Mouse (Mus musculus) limb, embryonic 15.5 days (tissue): ENCODE results near the gene Gm19402. TPM values are rescaled to one million over a fixed set of nuclear protein-coding genes. Genes with fewer than 3 reads are reported as not detected.

Source experiments
- ATAC-seq: fragments of 200-750 bp; cut with Nextera tagmentation; 2 replicates; pipeline ENCODE4 v1.8.0; 2017; ENCODE audit warnings: low read depth, moderate TSS enrichment; ENCODE audit not compliant: insufficient number of reproducible peaks, low FRiP score, low TSS enrichment
- H3K27ac ChIP-seq: fragments of 300-500 bp; sonication (generic); 2 replicates; pipeline ENCODE4 v1.5.1; 2015; ENCODE audit warnings: moderate library complexity, mild to moderate bottlenecking, inconsistent platforms
- H3K27me3 ChIP-seq: fragments of 300-500 bp; sonication (generic); 2 replicates; pipeline ENCODE4 v1.6.1; 2015; ENCODE audit warnings: inconsistent platforms
- H3K36me3 ChIP-seq: fragments of 300-500 bp; sonication (generic); 2 replicates; pipeline ENCODE4 v1.6.1; 2015; ENCODE audit warnings: inconsistent platforms
- H3K4me1 ChIP-seq: fragments of 300-500 bp; sonication (generic); 2 replicates; pipeline ENCODE4 v1.6.1; 2015; ENCODE audit warnings: inconsistent platforms
- H3K4me2 ChIP-seq: fragments of 300-500 bp; sonication (generic); 2 replicates; pipeline ENCODE4 v1.6.1; 2015; ENCODE audit warnings: mild to moderate bottlenecking, inconsistent platforms
- H3K4me3 ChIP-seq: fragments of 300-500 bp; sonication (generic); 2 replicates; pipeline ENCODE4 v1.5.1; 2015; ENCODE audit warnings: mild to moderate bottlenecking, inconsistent platforms
- H3K9ac ChIP-seq: fragments of 300-500 bp; sonication (generic); 2 replicates; pipeline ENCODE4 v1.6.1; 2015; ENCODE audit warnings: inconsistent platforms
- H3K9me3 ChIP-seq: fragments of 300-500 bp; sonication (generic); 2 replicates; pipeline ENCODE4 v1.6.1; 2016; ENCODE audit warnings: inconsistent platforms
- WGBS: fragments of 180-500 bp; shearing (Covaris S2); methylation state at CpG from one replicate; pipeline ENCODE4 v1.1.7; 2015; 5-methylcytosine and 5-hydroxymethylcytosine counted together
- microRNA counts: library from miRNA; unstranded; fragments of <30 nt; microRNA quantifications from one replicate; lab custom pipeline; 2016
- microRNA-seq: library from miRNA; unstranded; fragments of <30 nt; microRNA quantifications from one replicate; pipeline ENCODE4, GENCODE M21; 2016
- polyA plus RNA-seq: library from polyadenylated mRNA; unstranded; fragments of >200 nt; fragmentation: Nextera tagmentation; extraction: Ambion mirVana; gene quantifications from 2 replicates; pipeline ENCODE4 v1.2.1, GENCODE M21; 2015

Gene Gm19402
- polyA plus RNA-seq, 1 experiment from 2014 or later, result not detected

DNA sequence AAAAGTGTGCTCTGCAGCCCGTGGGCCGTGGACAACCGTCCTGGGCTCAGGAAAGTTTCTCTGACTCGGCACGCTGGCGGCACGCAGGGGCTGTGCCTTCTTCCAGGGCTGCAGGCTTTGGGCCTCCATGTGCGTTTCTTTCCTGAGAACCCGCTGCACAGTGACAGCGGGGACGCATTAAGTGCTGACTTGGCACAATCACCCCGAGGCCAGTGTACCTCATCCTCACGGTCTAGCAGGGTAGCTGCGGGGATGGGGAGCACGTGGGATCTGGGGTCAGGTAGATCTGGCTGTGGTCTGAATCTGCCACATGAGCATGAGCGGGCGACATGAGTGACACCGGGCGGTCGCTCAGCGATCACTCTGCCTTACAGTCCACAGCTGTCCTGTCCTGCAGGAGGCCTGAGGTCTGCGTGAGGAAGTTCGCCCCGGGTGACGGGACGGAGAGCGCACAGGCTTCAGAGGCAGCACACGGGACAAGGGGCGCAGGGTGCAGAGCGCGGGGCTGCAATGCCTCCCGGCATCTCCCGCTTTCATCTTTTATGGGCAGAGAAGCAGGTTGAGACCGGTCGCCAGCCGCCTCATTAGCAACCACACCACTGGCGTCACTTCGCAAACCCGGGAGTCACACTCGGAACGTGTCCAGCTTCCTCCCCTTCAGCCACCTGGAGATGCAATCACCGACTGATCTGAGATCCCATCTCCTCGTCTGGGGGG is 26.4 kb downstream of the Gm19402 start:
- Histone ChIP-seq H3K9me3 (no peaks in the 10 kb centered on the region), H3K36me3 (no peaks in the 10 kb centered on the region), H3K4me2 (peak overlapping the region; percentile 26), H3K27ac (no peak overlapping the region), H3K4me3 (no peak overlapping the region), H3K9ac (no peak overlapping the region), H3K27me3 (peaks cover 15% of the 10 kb centered on the region; the same call in 1 of the 2 replicates), H3K4me1 (peaks cover 29% of the 10 kb centered on the region)
- 17% methylated on average over 43 of the region's 43 CpGs for WGBS
- no peak for ATAC-seq

DNA sequence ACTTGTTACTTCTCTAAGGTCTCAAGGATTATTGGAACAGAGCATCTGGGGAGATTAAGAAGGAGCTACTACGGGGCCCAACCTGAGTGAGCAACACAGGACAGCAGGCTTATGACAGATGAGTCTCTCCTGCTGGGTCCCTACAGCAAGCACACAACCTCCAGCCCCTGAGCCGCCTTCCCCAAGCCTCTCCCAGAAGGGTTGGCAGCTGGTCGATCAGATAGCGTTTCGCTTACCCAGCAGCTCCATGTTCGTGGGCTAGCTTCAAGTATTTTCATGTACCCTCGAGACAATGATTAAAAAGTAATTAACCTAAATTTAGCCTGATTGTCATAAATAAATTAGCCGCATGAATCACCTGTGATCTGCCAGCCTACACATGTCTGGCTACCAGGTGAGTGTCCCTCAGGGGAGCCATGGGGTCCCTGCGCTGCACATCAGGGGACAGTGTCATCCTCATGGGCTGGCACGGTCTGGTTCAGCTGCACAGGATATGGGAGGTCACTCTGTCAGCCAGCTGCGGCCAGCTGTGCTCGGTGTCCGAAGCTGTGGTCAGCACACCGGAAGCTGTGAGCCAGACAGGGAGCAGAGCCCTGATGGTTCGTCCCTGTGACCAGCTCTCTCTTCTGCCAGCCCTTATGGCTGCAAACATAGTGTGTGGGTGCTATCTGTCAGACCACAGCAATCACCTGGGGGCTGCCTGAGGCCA is 32.1 kb downstream of the Gm19402 start:
- Histone ChIP-seq H3K36me3 (no peaks in the 10 kb centered on the region), H3K27me3 (peaks cover under 1% of the 10 kb centered on the region; the same call in 1 of the 2 replicates), H3K9me3 (no peaks in the 10 kb centered on the region), H3K4me1 (peaks cover 6% of the 10 kb centered on the region; the same call in 1 of the 2 replicates), H3K27ac (no peak overlapping the region), H3K4me3 (no peak overlapping the region), H3K9ac (no peak overlapping the region), H3K4me2 (no peak overlapping the region)
- 56% methylated on average over 15 of the region's 15 CpGs for WGBS
- no peak for ATAC-seq

DNA sequence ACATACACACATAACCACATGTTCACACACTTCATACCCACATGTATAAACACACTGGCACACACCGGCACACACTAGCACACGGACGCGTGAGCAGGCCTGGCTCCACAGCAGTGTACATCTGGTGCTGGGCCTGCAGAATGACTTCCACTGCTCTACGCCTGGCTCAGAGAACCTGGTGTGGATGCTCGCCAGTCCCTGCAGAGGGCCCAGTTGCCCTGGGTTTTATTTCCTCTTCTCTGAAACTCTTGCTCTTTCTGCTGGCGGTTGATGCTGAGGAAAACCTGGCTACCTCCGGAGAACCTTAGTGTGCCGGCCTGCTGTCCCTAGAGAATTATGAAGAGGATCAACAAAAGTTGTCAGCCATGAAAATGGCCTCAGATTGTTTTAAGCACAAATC is 38.5 kb downstream of the Gm19402 start:
- H3K4me3 ChIP-seq, result no peak overlapping the region
- 0 out of 2 replicates have a peak, but pooled peaks cover 4% of the 10 kb centered on the region for H3K36me3 ChIP-seq
- H3K4me2 ChIP-seq, result no peak overlapping the region
- no peak for ATAC-seq
- H3K4me1 ChIP-seq, result peaks cover 22% of the 10 kb centered on the region
- H3K9ac ChIP-seq, result no peak overlapping the region
- no peaks in the 10 kb centered on the region for H3K9me3 ChIP-seq
- no peak overlapping the region for H3K27ac ChIP-seq
- no peaks in the 10 kb centered on the region for H3K27me3 ChIP-seq
- 77% methylated on average over 9 of the region's 9 CpGs for WGBS

DNA sequence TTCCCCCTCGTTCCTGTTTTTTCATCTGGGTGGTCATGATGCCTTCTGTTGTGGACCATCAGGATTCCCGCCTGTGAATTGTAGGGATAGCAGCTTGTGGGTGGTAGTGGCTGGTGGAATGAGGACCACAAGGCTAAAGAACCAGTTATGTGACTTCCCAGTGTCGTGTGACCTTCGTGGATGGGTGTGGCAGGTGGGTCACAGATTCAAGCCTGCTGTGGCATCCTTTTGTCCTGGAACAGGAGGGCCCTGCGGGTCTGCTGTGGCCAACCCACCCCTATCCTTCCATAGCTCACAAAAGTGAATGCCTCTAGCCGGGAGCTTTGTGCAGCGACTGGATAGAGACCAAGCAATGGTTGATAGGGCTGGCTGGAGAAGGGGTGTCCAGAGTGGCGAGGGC is 42.7 kb downstream of the Gm19402 start:
- no peak overlapping the region for H3K27ac ChIP-seq
- WGBS, result 90% methylated on average over 8 of the region's 8 CpGs
- H3K4me1 ChIP-seq, result peaks cover 22% of the 10 kb centered on the region
- peaks cover 42% of the 10 kb centered on the region for H3K36me3 ChIP-seq
- no peaks in the 10 kb centered on the region for H3K27me3 ChIP-seq
- no peak overlapping the region for H3K9ac ChIP-seq
- no peaks in the 10 kb centered on the region for H3K9me3 ChIP-seq
- no peak overlapping the region for H3K4me2 ChIP-seq
- ATAC-seq, result no peak
- no peak overlapping the region for H3K4me3 ChIP-seq

DNA sequence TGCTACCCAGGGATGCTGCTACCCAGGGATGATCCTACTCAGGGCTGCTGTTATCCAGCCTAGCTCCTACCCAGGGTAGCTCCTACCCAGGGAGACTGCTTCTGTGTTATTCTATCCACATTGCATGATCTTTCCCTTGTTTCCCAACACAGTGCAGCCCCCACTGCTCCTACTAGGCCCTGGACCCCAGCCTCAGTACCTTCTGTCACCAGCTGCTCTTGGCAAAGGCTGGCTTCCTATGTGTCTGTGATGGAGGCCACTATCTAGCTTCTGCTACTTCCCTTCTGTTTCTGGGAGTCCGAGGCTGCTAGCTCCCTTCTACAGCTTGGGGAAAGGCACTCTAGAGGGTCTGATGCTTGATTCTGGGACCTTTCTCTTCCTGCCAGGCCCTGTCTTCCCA is 43.1 kb downstream of the Gm19402 start:
- ATAC-seq, result no peak
- 88% methylated on average over 1 of the region's 1 CpGs for WGBS
- no peak overlapping the region for H3K27ac ChIP-seq

DNA sequence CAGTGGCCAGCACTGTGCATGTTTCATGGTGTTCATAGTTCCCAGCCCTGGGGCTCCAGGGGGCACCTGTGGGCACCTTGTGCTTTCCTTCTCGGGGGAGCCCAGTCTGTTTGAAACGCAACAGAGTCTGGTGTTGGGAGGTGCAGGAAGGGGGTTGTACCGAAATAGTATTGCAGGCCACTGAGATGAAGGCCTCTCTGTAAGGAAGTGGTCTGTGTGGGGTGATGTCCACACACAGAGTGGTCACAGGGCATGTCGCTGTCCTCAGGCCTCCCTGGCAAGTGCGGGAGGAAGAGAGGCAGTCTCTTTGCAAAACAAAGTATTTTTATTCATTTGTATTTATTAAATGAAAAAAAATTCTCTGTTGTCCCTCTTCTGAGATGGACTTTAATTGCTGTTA is 45.0 kb downstream of the Gm19402 start:
- Histone ChIP-seq H3K9me3 (no peaks in the 10 kb centered on the region), H3K36me3 (peaks cover 60% of the 10 kb centered on the region), H3K9ac (no peak overlapping the region), H3K4me3 (no peak overlapping the region), H3K4me2 (no peak overlapping the region), H3K27me3 (no peaks in the 10 kb centered on the region), H3K27ac (no peak overlapping the region), H3K4me1 (peaks cover 18% of the 10 kb centered on the region)
- 89% methylated on average over 5 of the region's 5 CpGs for WGBS
- ATAC-seq, result no peak

More for the DNA sequence above, 43.1 kb downstream of the Gm19402 start:
- H3K4me1 ChIP-seq, result peaks cover 22% of the 10 kb centered on the region
- H3K9me3 ChIP-seq, result no peaks in the 10 kb centered on the region
- H3K36me3 ChIP-seq, result peaks cover 44% of the 10 kb centered on the region
- H3K27me3 ChIP-seq, result no peaks in the 10 kb centered on the region
- H3K4me2 ChIP-seq, result no peak overlapping the region
- no peak overlapping the region for H3K9ac ChIP-seq
- no peak overlapping the region for H3K4me3 ChIP-seq

DNA sequence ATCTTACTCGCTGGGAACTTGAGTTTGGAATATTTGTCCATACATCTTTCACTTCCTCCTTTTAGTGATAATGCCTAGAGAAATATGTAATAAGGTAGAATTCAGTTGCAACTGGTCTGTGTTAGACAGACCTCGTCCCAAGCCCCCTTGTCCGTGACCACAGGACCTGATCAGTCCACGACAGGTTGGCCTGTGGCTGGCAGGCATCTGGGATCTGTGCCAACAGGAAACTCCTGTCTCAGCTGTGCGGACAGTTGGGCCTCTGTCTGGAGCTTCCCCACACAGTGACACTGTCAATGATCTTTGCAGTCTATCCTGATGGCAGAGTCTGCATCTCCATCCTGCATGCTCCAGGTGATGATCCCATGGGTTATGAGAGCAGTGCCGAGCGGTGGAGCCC is 47.4 kb downstream of the Gm19402 start:
- Histone ChIP-seq H3K4me1 (peaks cover 2% of the 10 kb centered on the region; the same call in 1 of the 2 replicates), H3K4me2 (no peak overlapping the region), H3K9ac (no peak overlapping the region), H3K9me3 (no peaks in the 10 kb centered on the region), H3K27me3 (no peaks in the 10 kb centered on the region), H3K4me3 (no peak overlapping the region), H3K36me3 (peaks cover 68% of the 10 kb centered on the region), H3K27ac (no peak overlapping the region)
- 76% methylated on average over 7 of the region's 7 CpGs for WGBS
- ATAC-seq, result no peak

MicroRNAs encoded within 50 kb of the gene (microRNA counts, 519-probe panel; counts per million panel counts)
- microRNA mmu-miR-1930 (lab: Ali Mortazavi, UCI), result not detected

Small RNA genes within 50 kb of the gene (microRNA-seq; reads per million reads assigned to microRNA genes)
- 10.2 reads per million, percentile 26 among the genes with 10 or more reads in this experiment for gene Mir1930

Other genes with a start within 250 kb of the Gm19402 start
- 36.2 and 37.7 TPM in 2 replicates for gene Fam207a, start 175.0 kb downstream of the Gm19402 start, polyA plus RNA-seq
- gene Itgb2, start 160.5 kb downstream of the Gm19402 start, polyA plus RNA-seq, result 3.5 TPM in 2 replicates
- gene Pttg1ip, start 109.0 kb downstream of the Gm19402 start, polyA plus RNA-seq, result 145 and 158 TPM in 2 replicates
- gene Sumo3, start 84.7 kb downstream of the Gm19402 start, polyA plus RNA-seq, result 343 and 347 TPM in 2 replicates
- 1.3 and 1.8 TPM in 2 replicates for gene Gm49325, start 84.6 kb downstream of the Gm19402 start, polyA plus RNA-seq
- gene Ube2g2, start 68.5 kb downstream of the Gm19402 start, polyA plus RNA-seq, result 99.8 and 127 TPM in 2 replicates
- 2.1 and 2.8 TPM in 2 replicates for gene Tspear, start 4.2 kb downstream of the Gm19402 start, polyA plus RNA-seq
- not detected in 2 replicates for gene Gm9508, start 6.5 kb upstream of the Gm19402 start, polyA plus RNA-seq
- not detected in 2 replicates for gene Gm10272, start 15.9 kb upstream of the Gm19402 start, polyA plus RNA-seq
- gene Gm10024, start 20.7 kb upstream of the Gm19402 start, polyA plus RNA-seq, result 1.2 and 1.4 TPM in 2 replicates
- gene Gm10142, start 25.1 kb upstream of the Gm19402 start, polyA plus RNA-seq, result not detected in 2 replicates
- gene Krtap12-1, start 29.8 kb upstream of the Gm19402 start, polyA plus RNA-seq, result 0.29 TPM in 1 of 2 replicates, not detected in the other
- not detected in 2 replicates for gene Gm10100, start 35.7 kb upstream of the Gm19402 start, polyA plus RNA-seq
- not detected in 2 replicates for gene Gm18596, start 51.9 kb upstream of the Gm19402 start, polyA plus RNA-seq
- not detected in 2 replicates for gene Gm9736, start 60.6 kb upstream of the Gm19402 start, polyA plus RNA-seq
- gene Gm3233, start 68.9 kb upstream of the Gm19402 start, polyA plus RNA-seq, result not detected in 2 replicates
- not detected in 2 replicates for gene Gm3238, start 80.6 kb upstream of the Gm19402 start, polyA plus RNA-seq
- gene Gm7138, start 86.2 kb upstream of the Gm19402 start, polyA plus RNA-seq, result not detected in 2 replicates
- gene Gm3250, start 91.8 kb upstream of the Gm19402 start, polyA plus RNA-seq, result not detected in 2 replicates
- gene Gm7137, start 97.4 kb upstream of the Gm19402 start, polyA plus RNA-seq, result not detected in 2 replicates
- not detected in 2 replicates for gene Gm9639, start 104.3 kb upstream of the Gm19402 start, polyA plus RNA-seq
- not detected in 2 replicates for gene Gm19668, start 108.4 kb upstream of the Gm19402 start, polyA plus RNA-seq
- gene Gm9507, start 121.1 kb upstream of the Gm19402 start, polyA plus RNA-seq, result not detected in 2 replicates
- not detected in 2 replicates for gene Gm2696, start 123.9 kb upstream of the Gm19402 start, polyA plus RNA-seq
- not detected in 2 replicates for gene Krtap10-4, start 136.3 kb upstream of the Gm19402 start, polyA plus RNA-seq
- gene Krtap10-10, start 145.2 kb upstream of the Gm19402 start, polyA plus RNA-seq, result 0.17 TPM in 1 of 2 replicates, not detected in the other
- not detected in 2 replicates for gene Gm36176, start 156.0 kb upstream of the Gm19402 start, polyA plus RNA-seq
- not detected in 2 replicates for gene Gm10318, start 162.1 kb upstream of the Gm19402 start, polyA plus RNA-seq
- gene Gm3285, start 171.2 kb upstream of the Gm19402 start, polyA plus RNA-seq, result not detected in 2 replicates
- 3.8 and 4.0 TPM in 2 replicates for gene Lrrc3, start 211.8 kb upstream of the Gm19402 start, polyA plus RNA-seq